Mouse (Mus musculus) mesoderm, embryonic 11.5 days (tissue): ENCODE measurements around the gene Recql.
"Not testable (repeated sequence)": the region's sequence is repeated elsewhere in the genome, so short reads cannot be mapped to it uniquely, and the experiment has no call there.

Experiments
- DNase-seq: peaks from one replicate; pipeline ENCODE4 v3.0.0-alpha.2; 2012; ENCODE audit warnings: low read depth, low spot score

Gene Recql

GRCm38 (mm10) chr6:142365742-142366472 lies 21.0 kb downstream of the Recql start:
- no peak for DNase-seq

GRCm38 (mm10) chr6:142363019-142363576 lies 23.8 kb downstream of the Recql start:
- peak; percentile 5 for DNase-seq

GRCm38 (mm10) chr6:142362036-142362435 lies 24.9 kb downstream of the Recql start:
- no peak for DNase-seq

- DNase-seq: no peak
Measured at GRCm38 (mm10) chr6:142357106-142357505, 29.8 kb downstream of the Recql start.

- DNase-seq: not testable (repeated sequence)
Measured at GRCm38 (mm10) chr6:142352099-142352498, 34.8 kb downstream of the Recql start.

- DNase-seq: no peak
Measured at GRCm38 (mm10) chr6:142347431-142348385, 39.2 kb downstream of the Recql start.

- no peak for DNase-seq
Measured at GRCm38 (mm10) chr6:142346181-142347110, 40.4 kb downstream of the Recql start.

- DNase-seq: peak; percentile 90
Measured at GRCm38 (mm10) chr6:142345440-142346038, 41.3 kb downstream of the Recql start, which contains the start of gene Pyroxd1. Gene Pyroxd1 (plus strand): TSS chr6:142345654.

- peak; percentile 68 for DNase-seq
Measured at GRCm38 (mm10) chr6:142343561-142343960, 43.3 kb downstream of the Recql start.

GRCm38 (mm10) chr6:142339576-142339975 lies 47.3 kb downstream of the Recql start:
- no peak for DNase-seq

GRCm38 (mm10) chr6:142338961-142339360 lies 47.9 kb downstream of the Recql start:
- DNase-seq: no peak

GRCm38 (mm10) chr6:142329201-142329600 lies 57.7 kb downstream of the Recql start:
- DNase-seq: no peak

GRCm38 (mm10) chr6:142326598-142326997 lies 60.3 kb downstream of the Recql start:
- DNase-seq: no peak

- DNase-seq: no peak
Measured at GRCm38 (mm10) chr6:142322881-142323280, 64.0 kb downstream of the Recql start, which contains the start of gene Slco1a5. Gene Slco1a5 (minus strand): TSS chr6:142322981.

GRCm38 (mm10) chr6:142317106-142317505 lies 69.8 kb downstream of the Recql start:
- no peak for DNase-seq

- DNase-seq: no peak
Measured at GRCm38 (mm10) chr6:142314285-142314684, 72.6 kb downstream of the Recql start.

GRCm38 (mm10) chr6:142305076-142305475 lies 81.8 kb downstream of the Recql start:
- no peak for DNase-seq
